Mouse (Mus musculus) midbrain, embryonic 12.5 days (tissue): Measurements from ENCODE around the gene Pttg1ip. TPM values are rescaled to one million over a fixed set of nuclear protein-coding genes. Genes with fewer than 3 reads are reported as not detected.

Experiments
- ATAC-seq: fragments of 200-750 bp; cut with Nextera tagmentation; 2 replicates; pipeline ENCODE4 v1.8.0; 2017; ENCODE audit warnings: low read depth, moderate TSS enrichment, moderate library complexity; ENCODE audit not compliant: low FRiP score
- H3K27ac ChIP-seq: fragments of 300-500 bp; sonication (generic); replicated peaks from 2 replicates; pipeline ENCODE4 v1.5.1; 2016; ENCODE audit warnings: mild to moderate bottlenecking
- H3K27me3 ChIP-seq: fragments of 300-500 bp; sonication (generic); 2 replicates; pipeline ENCODE4 v1.6.1; 2016; ENCODE audit warnings: mild to moderate bottlenecking
- H3K36me3 ChIP-seq: fragments of 300-500 bp; sonication (generic); 2 replicates; pipeline ENCODE4 v1.6.1; 2016
- H3K4me1 ChIP-seq: fragments of 300-500 bp; sonication (generic); 2 replicates; pipeline ENCODE4 v1.6.1; 2016
- H3K4me2 ChIP-seq: fragments of 300-500 bp; sonication (generic); replicated peaks from 2 replicates; pipeline ENCODE4 v1.6.1; 2016; ENCODE audit warnings: mild to moderate bottlenecking, moderate library complexity
- H3K4me3 ChIP-seq: fragments of 300-500 bp; sonication (generic); 2 replicates; pipeline ENCODE4 v1.5.1; 2016; ENCODE audit warnings: mild to moderate bottlenecking
- H3K9ac ChIP-seq: fragments of 300-500 bp; sonication (generic); replicated peaks from 2 replicates; pipeline ENCODE4 v1.6.1; 2016; ENCODE audit warnings: mild to moderate bottlenecking, moderate library complexity
- H3K9me3 ChIP-seq: fragments of 300-500 bp; sonication (generic); 2 replicates; pipeline ENCODE4 v1.6.1; 2016; ENCODE audit warnings: mild to moderate bottlenecking
- WGBS: fragments of 180-500 bp; shearing (Covaris S2); methylation state at CpG from one replicate; pipeline ENCODE4 v1.1.7; 2016; 5-methylcytosine and 5-hydroxymethylcytosine counted together
- microRNA counts: library from miRNA; unstranded; fragments of <30 nt; microRNA quantifications from one replicate; lab custom pipeline; 2017
- microRNA-seq: library from miRNA; unstranded; fragments of <30 nt; microRNA quantifications from one replicate; pipeline ENCODE4, GENCODE M21; 2017
- polyA plus RNA-seq: library from polyadenylated mRNA; unstranded; fragments of >200 nt; fragmentation: Nextera tagmentation; extraction: Ambion mirVana; gene quantifications from 2 replicates; pipeline ENCODE4 v1.2.1, GENCODE M21; 2016

Pttg1ip gene
- polyA plus RNA-seq, 1 experiment from 2014 or later: 69.4 TPM

DNA sequence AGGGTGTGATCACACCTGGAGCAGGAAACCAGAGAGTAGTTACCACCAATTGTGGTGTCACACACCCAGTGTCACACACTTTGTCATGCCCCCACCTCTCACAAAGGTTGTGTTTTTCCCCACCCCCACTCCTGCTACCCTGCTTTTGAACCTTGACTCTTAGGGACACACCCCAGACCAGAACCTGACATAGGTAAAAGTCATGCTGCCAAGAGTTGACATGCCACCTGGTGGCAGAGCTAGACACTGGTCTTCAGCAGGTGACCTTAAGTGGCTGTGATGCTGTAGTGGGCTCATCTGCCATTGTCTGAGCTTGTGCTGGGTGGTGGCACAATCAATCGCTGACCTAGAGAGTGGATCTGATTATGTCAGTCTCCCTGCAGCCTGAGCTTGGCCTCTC lies 48.5 kb downstream of the Pttg1ip start:
- Histone ChIP-seq H3K4me1 (peaks cover 7% of the 10 kb centered on the region; the same call in 1 of the 2 replicates), H3K9ac (no peak overlapping the region), H3K27ac (no peak overlapping the region), H3K4me2 (no peak overlapping the region), H3K9me3 (no peaks in the 10 kb centered on the region), H3K36me3 (peaks cover 29% of the 10 kb centered on the region), H3K27me3 (no peaks in the 10 kb centered on the region), H3K4me3 (no peak overlapping the region)
- WGBS: 92% methylated on average over 1 of the region's 1 CpGs
- ATAC-seq: no peak

DNA sequence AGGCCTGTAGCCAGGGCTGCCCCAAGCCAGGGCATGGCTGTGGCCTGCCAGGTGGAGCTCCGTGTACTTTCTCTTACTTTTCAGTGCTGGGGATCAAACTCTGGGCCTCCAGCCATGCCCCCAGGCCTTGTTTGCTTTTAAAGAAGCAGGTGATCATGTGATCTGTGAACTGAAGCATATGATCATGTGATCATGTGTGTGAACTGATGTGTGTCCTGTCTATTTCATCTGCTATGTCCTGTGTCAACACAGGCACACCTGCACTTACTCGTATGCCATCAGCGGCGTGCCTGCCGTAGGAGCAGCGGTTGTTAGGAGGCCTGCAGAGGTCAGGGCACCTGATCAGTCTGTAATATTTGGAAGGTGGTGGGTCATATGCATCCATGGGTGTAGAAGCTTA lies 52.5 kb downstream of the Pttg1ip start:
- peaks cover 62% of the 10 kb centered on the region for H3K36me3 ChIP-seq
- H3K9ac ChIP-seq: no peak overlapping the region
- no peak overlapping the region for H3K4me2 ChIP-seq
- peaks cover 11% of the 10 kb centered on the region for H3K4me1 ChIP-seq
- H3K9me3 ChIP-seq: no peaks in the 10 kb centered on the region
- no peak for ATAC-seq
- no peaks in the 10 kb centered on the region for H3K27me3 ChIP-seq
- WGBS: 83% methylated on average over 6 of the region's 6 CpGs
- H3K4me3 ChIP-seq: no peak overlapping the region
- no peak overlapping the region for H3K27ac ChIP-seq

DNA sequence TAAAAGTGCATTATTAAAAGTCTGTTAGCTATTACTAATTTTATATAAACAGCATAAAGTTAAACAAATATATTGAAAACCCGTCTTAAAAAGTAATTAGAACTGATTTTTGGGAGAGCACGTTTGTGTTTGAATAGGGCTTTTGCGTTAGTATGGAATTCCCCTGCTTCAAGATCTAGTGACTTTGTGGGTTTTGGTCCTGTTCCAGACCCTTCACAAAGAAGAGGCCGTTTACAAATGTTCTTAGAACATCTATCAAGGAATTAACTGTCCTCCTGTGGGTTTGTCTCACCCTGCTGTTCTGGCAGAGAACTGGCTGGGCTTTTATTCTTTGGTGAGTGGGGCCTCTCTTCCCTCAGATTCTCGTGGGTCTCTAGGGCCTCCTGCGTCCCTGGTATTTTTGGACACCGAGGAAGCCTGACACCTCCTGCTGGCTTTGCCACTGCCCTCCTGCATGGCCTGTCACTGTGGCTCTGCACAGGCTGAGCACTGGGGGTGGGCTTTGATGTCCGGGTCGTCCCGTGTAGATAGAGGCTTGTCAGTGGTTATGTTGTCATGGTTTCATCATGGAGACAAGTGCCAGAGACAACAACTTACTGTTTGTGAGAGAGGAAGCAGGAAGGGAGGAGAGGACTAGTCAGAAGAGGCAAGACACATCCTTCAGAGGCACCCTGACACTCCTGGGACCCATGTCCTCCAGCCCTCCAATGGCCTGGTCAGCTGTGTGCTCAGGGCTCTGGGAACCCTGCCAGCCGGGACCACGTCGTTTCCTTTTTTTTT lies 53.1 kb downstream of the Pttg1ip start:
- H3K9me3 ChIP-seq: no peaks in the 10 kb centered on the region
- H3K36me3 ChIP-seq: peaks cover 65% of the 10 kb centered on the region
- peaks cover 12% of the 10 kb centered on the region for H3K4me1 ChIP-seq
- no peak overlapping the region for H3K27ac ChIP-seq
- no peak overlapping the region for H3K9ac ChIP-seq
- H3K27me3 ChIP-seq: no peaks in the 10 kb centered on the region
- H3K4me2 ChIP-seq: no peak overlapping the region
- H3K4me3 ChIP-seq: no peak overlapping the region
- 66% methylated on average over 13 of the region's 13 CpGs for WGBS
- ATAC-seq: no peak

DNA sequence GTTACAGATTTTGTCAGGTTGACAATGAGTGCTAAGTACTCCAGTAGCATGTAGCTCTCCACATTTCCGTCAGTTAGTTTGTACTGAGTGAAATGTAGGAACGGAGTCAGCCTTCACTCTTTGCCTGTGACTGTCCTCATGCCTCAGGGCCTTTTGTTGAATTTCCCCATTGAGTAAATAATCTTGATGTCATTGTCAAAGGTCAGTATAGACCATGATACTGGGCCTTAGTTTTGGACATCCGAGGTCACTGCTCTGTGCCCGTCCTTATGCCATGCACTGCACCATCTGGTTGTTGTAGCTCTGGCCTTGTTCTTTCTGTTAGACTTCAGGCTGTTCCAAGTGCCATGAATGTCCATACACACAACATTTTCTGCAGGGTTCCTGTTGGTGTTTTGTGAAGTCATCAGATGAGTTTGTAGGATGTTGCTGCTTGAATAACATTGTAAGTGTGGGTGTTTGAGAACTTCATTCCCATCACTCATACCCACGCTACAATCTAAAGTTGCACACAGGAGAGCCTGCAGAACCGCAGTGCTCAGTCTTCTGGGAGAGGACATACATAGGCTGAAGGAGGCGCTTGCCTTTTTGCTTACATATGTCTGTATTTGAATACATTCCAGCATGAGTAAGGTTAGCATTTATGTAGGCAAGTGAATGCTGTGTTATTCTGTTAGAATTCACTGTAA lies 54.9 kb downstream of the Pttg1ip start:
- Histone ChIP-seq H3K27me3 (no peaks in the 10 kb centered on the region), H3K4me3 (no peak overlapping the region), H3K27ac (no peak overlapping the region), H3K9ac (no peak overlapping the region), H3K9me3 (no peaks in the 10 kb centered on the region), H3K4me2 (no peak overlapping the region), H3K4me1 (peaks cover 12% of the 10 kb centered on the region), H3K36me3 (peaks cover 77% of the 10 kb centered on the region)
- 90% methylated on average over 7 of the region's 7 CpGs for WGBS
- ATAC-seq: no peak

DNA sequence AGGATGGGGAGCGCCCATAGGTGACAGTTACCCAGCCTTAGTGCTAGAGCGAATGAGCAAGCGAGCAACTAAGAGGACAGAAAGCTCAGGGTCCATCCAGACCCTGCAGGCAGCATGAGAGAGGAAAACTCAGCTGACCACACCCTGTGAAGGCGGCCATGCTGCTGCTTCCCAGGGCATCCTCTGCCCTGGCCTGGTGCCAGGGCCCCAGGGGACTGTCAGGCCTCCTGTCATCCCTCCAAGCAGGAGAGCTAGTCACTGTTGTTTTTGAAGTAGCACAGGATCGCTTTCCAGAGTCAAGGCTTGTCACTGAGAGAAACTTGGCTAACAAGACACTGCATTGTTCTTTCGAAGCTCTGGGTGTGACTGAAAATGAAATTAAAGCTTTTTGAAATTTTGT lies 57.4 kb downstream of the Pttg1ip start:
- no peak overlapping the region for H3K27ac ChIP-seq
- no peaks in the 10 kb centered on the region for H3K27me3 ChIP-seq
- 87% methylated on average over 6 of the region's 6 CpGs for WGBS
- H3K36me3 ChIP-seq: peaks cover 76% of the 10 kb centered on the region
- peaks cover 11% of the 10 kb centered on the region for H3K4me1 ChIP-seq
- no peak overlapping the region for H3K4me2 ChIP-seq
- no peaks in the 10 kb centered on the region for H3K9me3 ChIP-seq
- no peak for ATAC-seq
- no peak overlapping the region for H3K9ac ChIP-seq
- no peak overlapping the region for H3K4me3 ChIP-seq

DNA sequence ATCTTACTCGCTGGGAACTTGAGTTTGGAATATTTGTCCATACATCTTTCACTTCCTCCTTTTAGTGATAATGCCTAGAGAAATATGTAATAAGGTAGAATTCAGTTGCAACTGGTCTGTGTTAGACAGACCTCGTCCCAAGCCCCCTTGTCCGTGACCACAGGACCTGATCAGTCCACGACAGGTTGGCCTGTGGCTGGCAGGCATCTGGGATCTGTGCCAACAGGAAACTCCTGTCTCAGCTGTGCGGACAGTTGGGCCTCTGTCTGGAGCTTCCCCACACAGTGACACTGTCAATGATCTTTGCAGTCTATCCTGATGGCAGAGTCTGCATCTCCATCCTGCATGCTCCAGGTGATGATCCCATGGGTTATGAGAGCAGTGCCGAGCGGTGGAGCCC lies 61.6 kb downstream of the Pttg1ip start:
- Histone ChIP-seq H3K4me3 (no peak overlapping the region), H3K4me2 (no peak overlapping the region), H3K36me3 (peaks cover 76% of the 10 kb centered on the region), H3K27ac (no peak overlapping the region), H3K9me3 (no peaks in the 10 kb centered on the region), H3K9ac (no peak overlapping the region), H3K27me3 (no peaks in the 10 kb centered on the region), H3K4me1 (peaks cover 5% of the 10 kb centered on the region)
- no peak for ATAC-seq
- 89% methylated on average over 7 of the region's 7 CpGs for WGBS

DNA sequence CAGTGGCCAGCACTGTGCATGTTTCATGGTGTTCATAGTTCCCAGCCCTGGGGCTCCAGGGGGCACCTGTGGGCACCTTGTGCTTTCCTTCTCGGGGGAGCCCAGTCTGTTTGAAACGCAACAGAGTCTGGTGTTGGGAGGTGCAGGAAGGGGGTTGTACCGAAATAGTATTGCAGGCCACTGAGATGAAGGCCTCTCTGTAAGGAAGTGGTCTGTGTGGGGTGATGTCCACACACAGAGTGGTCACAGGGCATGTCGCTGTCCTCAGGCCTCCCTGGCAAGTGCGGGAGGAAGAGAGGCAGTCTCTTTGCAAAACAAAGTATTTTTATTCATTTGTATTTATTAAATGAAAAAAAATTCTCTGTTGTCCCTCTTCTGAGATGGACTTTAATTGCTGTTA lies 64.1 kb downstream of the Pttg1ip start:
- Histone ChIP-seq H3K36me3 (peaks cover 60% of the 10 kb centered on the region), H3K9ac (no peak overlapping the region), H3K9me3 (no peaks in the 10 kb centered on the region), H3K4me2 (no peak overlapping the region), H3K4me1 (no peaks in the 10 kb centered on the region), H3K4me3 (no peak overlapping the region), H3K27me3 (no peaks in the 10 kb centered on the region), H3K27ac (no peak overlapping the region)
- ATAC-seq: no peak
- WGBS: 95% methylated on average over 5 of the region's 5 CpGs

DNA sequence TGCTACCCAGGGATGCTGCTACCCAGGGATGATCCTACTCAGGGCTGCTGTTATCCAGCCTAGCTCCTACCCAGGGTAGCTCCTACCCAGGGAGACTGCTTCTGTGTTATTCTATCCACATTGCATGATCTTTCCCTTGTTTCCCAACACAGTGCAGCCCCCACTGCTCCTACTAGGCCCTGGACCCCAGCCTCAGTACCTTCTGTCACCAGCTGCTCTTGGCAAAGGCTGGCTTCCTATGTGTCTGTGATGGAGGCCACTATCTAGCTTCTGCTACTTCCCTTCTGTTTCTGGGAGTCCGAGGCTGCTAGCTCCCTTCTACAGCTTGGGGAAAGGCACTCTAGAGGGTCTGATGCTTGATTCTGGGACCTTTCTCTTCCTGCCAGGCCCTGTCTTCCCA lies 65.9 kb downstream of the Pttg1ip start:
- Histone ChIP-seq H3K27me3 (no peaks in the 10 kb centered on the region), H3K4me3 (no peak overlapping the region), H3K4me1 (no peaks in the 10 kb centered on the region), H3K36me3 (peaks cover 43% of the 10 kb centered on the region), H3K4me2 (no peak overlapping the region), H3K27ac (no peak overlapping the region), H3K9me3 (no peaks in the 10 kb centered on the region), H3K9ac (no peak overlapping the region)
- WGBS: 92% methylated on average over 1 of the region's 1 CpGs
- no peak for ATAC-seq

DNA sequence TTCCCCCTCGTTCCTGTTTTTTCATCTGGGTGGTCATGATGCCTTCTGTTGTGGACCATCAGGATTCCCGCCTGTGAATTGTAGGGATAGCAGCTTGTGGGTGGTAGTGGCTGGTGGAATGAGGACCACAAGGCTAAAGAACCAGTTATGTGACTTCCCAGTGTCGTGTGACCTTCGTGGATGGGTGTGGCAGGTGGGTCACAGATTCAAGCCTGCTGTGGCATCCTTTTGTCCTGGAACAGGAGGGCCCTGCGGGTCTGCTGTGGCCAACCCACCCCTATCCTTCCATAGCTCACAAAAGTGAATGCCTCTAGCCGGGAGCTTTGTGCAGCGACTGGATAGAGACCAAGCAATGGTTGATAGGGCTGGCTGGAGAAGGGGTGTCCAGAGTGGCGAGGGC lies 66.4 kb downstream of the Pttg1ip start:
- no peak overlapping the region for H3K9ac ChIP-seq
- ATAC-seq: no peak
- 90% methylated on average over 8 of the region's 8 CpGs for WGBS
- peaks cover 41% of the 10 kb centered on the region for H3K36me3 ChIP-seq
- H3K4me2 ChIP-seq: no peak overlapping the region
- no peak overlapping the region for H3K4me3 ChIP-seq
- H3K4me1 ChIP-seq: no peaks in the 10 kb centered on the region
- no peak overlapping the region for H3K27ac ChIP-seq
- no peaks in the 10 kb centered on the region for H3K27me3 ChIP-seq
- no peaks in the 10 kb centered on the region for H3K9me3 ChIP-seq

MicroRNAs within 50 kb of the gene (microRNA counts, 519-probe panel; counts per million panel counts)
- not detected for microRNA mmu-miR-1930 (lab: Ali Mortazavi, UCI)

Small RNA genes within 50 kb of the gene (microRNA-seq; reads per million reads assigned to microRNA genes)
- 24.1 reads per million, percentile 35 among the genes with 10 or more reads in this experiment for gene Mir1930

Other genes with a start within 250 kb of the Pttg1ip start
- gene Adarb1, start 163.4 kb upstream of the Pttg1ip start, polyA plus RNA-seq: 9.3 and 10.6 TPM in 2 replicates
- gene Fam207a, start 65.9 kb upstream of the Pttg1ip start, polyA plus RNA-seq: 46.4 and 46.5 TPM in 2 replicates
- 0.81 and 0.98 TPM in 2 replicates for gene Itgb2, start 51.5 kb upstream of the Pttg1ip start, polyA plus RNA-seq
- gene Sumo3, start 24.4 kb downstream of the Pttg1ip start, polyA plus RNA-seq: 304 and 325 TPM in 2 replicates
- gene Gm49325, start 24.5 kb downstream of the Pttg1ip start, polyA plus RNA-seq: 7.7 and 19.3 TPM in 2 replicates
- gene Ube2g2, start 40.6 kb downstream of the Pttg1ip start, polyA plus RNA-seq: 83.6 and 84.2 TPM in 2 replicates
- gene Tspear, start 104.8 kb downstream of the Pttg1ip start, polyA plus RNA-seq: 1.2 and 1.4 TPM in 2 replicates
- not detected in 2 replicates for gene Gm19402, start 109.0 kb downstream of the Pttg1ip start, polyA plus RNA-seq
- not detected in 2 replicates for gene Gm9508, start 115.5 kb downstream of the Pttg1ip start, polyA plus RNA-seq
- gene Gm10272, start 124.9 kb downstream of the Pttg1ip start, polyA plus RNA-seq: not detected in 2 replicates
- not detected in 2 replicates for gene Gm10024, start 129.7 kb downstream of the Pttg1ip start, polyA plus RNA-seq
- not detected in 2 replicates for gene Gm10142, start 134.1 kb downstream of the Pttg1ip start, polyA plus RNA-seq
- not detected in 2 replicates for gene Krtap12-1, start 138.9 kb downstream of the Pttg1ip start, polyA plus RNA-seq
- gene Gm10100, start 144.8 kb downstream of the Pttg1ip start, polyA plus RNA-seq: not detected in 2 replicates
- not detected in 2 replicates for gene Gm18596, start 160.9 kb downstream of the Pttg1ip start, polyA plus RNA-seq
- gene Gm9736, start 169.6 kb downstream of the Pttg1ip start, polyA plus RNA-seq: not detected in 2 replicates
- gene Gm3233, start 178.0 kb downstream of the Pttg1ip start, polyA plus RNA-seq: not detected in 2 replicates
- gene Gm3238, start 189.6 kb downstream of the Pttg1ip start, polyA plus RNA-seq: not detected in 2 replicates
- gene Gm7138, start 195.2 kb downstream of the Pttg1ip start, polyA plus RNA-seq: not detected in 2 replicates
- not detected in 2 replicates for gene Gm3250, start 200.8 kb downstream of the Pttg1ip start, polyA plus RNA-seq
- not detected in 2 replicates for gene Gm7137, start 206.5 kb downstream of the Pttg1ip start, polyA plus RNA-seq
- not detected in 2 replicates for gene Gm9639, start 213.4 kb downstream of the Pttg1ip start, polyA plus RNA-seq
- not detected in 2 replicates for gene Gm19668, start 217.4 kb downstream of the Pttg1ip start, polyA plus RNA-seq
- gene Gm9507, start 230.1 kb downstream of the Pttg1ip start, polyA plus RNA-seq: not detected in 2 replicates
- not detected in 2 replicates for gene Gm2696, start 233.0 kb downstream of the Pttg1ip start, polyA plus RNA-seq
- not detected in 2 replicates for gene Krtap10-4, start 245.4 kb downstream of the Pttg1ip start, polyA plus RNA-seq